In the genomic region with DNA sequence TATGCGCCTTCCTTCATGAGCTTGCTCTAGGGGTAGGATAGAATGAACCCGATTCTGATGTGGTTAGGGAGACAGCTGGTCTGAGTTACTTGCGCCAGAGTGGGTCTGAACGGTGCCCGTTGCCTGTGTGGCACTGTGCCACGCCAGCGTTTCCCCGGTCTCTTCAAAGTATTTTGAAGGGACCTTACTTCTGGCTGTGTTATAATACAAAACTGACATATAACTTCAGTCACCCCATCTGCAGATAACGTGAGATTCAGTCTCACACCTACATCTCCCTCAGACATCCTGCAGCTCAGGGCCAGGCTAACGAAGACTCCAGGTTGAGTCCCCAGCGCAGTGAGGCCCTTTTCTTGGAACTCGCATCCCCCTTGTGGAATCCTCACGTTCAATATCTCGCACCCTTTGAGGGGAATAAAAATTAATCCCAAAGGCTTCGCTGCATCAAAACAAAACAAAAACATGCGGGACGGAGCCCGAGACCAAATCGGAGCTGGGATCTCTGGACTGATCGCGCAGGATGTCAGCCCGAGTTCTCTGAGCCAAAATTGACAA, we compare ENCODE assay signal across 10 mouse cellular contexts. TPM values are rescaled to one million over a fixed set of nuclear protein-coding genes. Genes with fewer than 3 reads are reported as not detected.
A peak's percentile ranks its signal among the peaks of the same experiment; 100 is the strongest.
DNase-seq lines count a peak whose midpoint lies in the region; ATAC-seq lines count a peak whose summit lies in the region.
"Had no signal": no experiment of that assay in that cellular context is flagged by ENCODE, and none has a peak within 500 bp of the region (broad histone marks: within the 10 kb centered on the region; RNA-seq: fewer than 3 reads in every experiment).

No protein-coding gene starts in this region.

- no peak overlapping the region for H3K9ac ChIP-seq in hindbrain, embryonic 12.5 days

- H3K27me3 ChIP-seq in hindbrain, embryonic 12.5 days: peaks cover 87% of the 10 kb centered on the region

- H3K4me3 ChIP-seq in hindbrain, embryonic 12.5 days: 0 out of 2 replicates have a peak overlapping the region, but pooled peaks have one; percentile 14

- DNase-seq in kidney, adult 18-20 months: peak; percentile 25
- DNase-seq in kidney, postnatal 14 days: no peak
- peak; percentile 52 for DNase-seq in cerebellum, adult 9-10 months
- peak; percentile 28 for DNase-seq in naive thymus-derived CD4-positive, alpha-beta T cell, adult 2 months (ENCODE audit: low read depth)
- DNase-seq in spleen, postnatal 14 days (ENCODE audit: low spot score in 2 of 2): no peak
- no peak for DNase-seq in adrenal gland, adult 2 months
- DNase-seq in left cerebral cortex, adult 18-20 months (ENCODE audit: low spot score in 2 of 2): no peak

- no peaks in the 10 kb centered on the region for H3K9me3 ChIP-seq in hindbrain, embryonic 12.5 days (replicated peaks)

- H3K4me2 ChIP-seq in hindbrain, embryonic 12.5 days (replicated peaks): peak overlapping the region; percentile 51

- H3K4me1 ChIP-seq in hindbrain, embryonic 12.5 days: peaks cover 28% of the 10 kb centered on the region

- H3K27ac ChIP-seq in hindbrain, embryonic 12.5 days: no peak overlapping the region

- ATAC-seq in hindbrain, embryonic 12.5 days (ENCODE audit: low FRiP score): peak; percentile 62; the same call in 1 of the 2 replicates
- ATAC-seq: Patski had no signal

- no peaks in the 10 kb centered on the region for H3K36me3 ChIP-seq in hindbrain, embryonic 12.5 days

- WGBS in hindbrain, embryonic 12.5 days: 1% methylated on average over 22 of the region's 22 CpGs

RNA-seq across cellular contexts. Expression of a gene that starts 1.7 kb away (rescaled TPM):
- 0.09 and 0.25 TPM in 2 replicates for polyA plus RNA-seq in hindbrain, embryonic 12.5 days (2016; fragmentation: Nextera tagmentation; extraction: Ambion mirVana)
- under 1 TPM; 0.17 to 0.37 TPM for total RNA-seq in adrenal gland, adult 2 months (2021)
- polyA plus RNA-seq in adrenal gland, adult 2 months (2012; rRNA removed): 0.29 and 0.31 TPM in 2 replicates
- total RNA-seq in left cerebral cortex, adult 18-20 months (2021): under 1 TPM in 1 of 2 experiments, not detected in 1; 0.09 TPM
- total RNA-seq: liver, adult 2 months had no signal

RNA-seq across cellular contexts. Expression of a gene that starts 29.8 kb away (rescaled TPM):
- 67.5 and 73.1 TPM in 2 replicates for polyA plus RNA-seq in hindbrain, embryonic 12.5 days (2016; fragmentation: Nextera tagmentation; extraction: Ambion mirVana)
- 100 to 1,000 TPM; 109 to 121 TPM for total RNA-seq in adrenal gland, adult 2 months (2021)
- polyA plus RNA-seq in adrenal gland, adult 2 months (2012; rRNA removed): 5.9 and 11.5 TPM in 2 replicates
- total RNA-seq in left cerebral cortex, adult 18-20 months (2021): 100 to 1,000 TPM in 1 of 2 experiments, 10 to 100 TPM in 1; 89.1 to 105 TPM

Comparison
In these comparisons a context has a peak if more than half of its experiments do, and no peak if none do; other contexts are left out.
1. DNase-seq: peak in kidney, adult 18-20 months (single experiment), cerebellum, adult 9-10 months (single experiment) and naive thymus-derived CD4-positive, alpha-beta T cell, adult 2 months (single experiment); none in kidney, postnatal 14 days (single experiment), spleen, postnatal 14 days (0 of 2), adrenal gland, adult 2 months (single experiment) and left cerebral cortex, adult 18-20 months (0 of 2).